Mouse (Mus musculus) layer of hippocampus, adult 8-10 months (tissue): ENCODE measurements around the gene Kctd18. TPM values are rescaled to one million over a fixed set of nuclear protein-coding genes. Genes with fewer than 3 reads are reported as not detected.
"Not testable (repeated sequence)": the region's sequence is repeated elsewhere in the genome, so short reads cannot be mapped to it uniquely, and the experiment has no call there.

Experiments used
- DNase-seq, 2 experiments: peaks; one replicate each; pipeline ENCODE4 v3.0.0; 2022; ENCODE audit warnings: low spot score in 2 of 2
- total RNA-seq, 4 experiments: library from RNA; stranded (reverse); gene quantifications; 2 replicates each; pipeline ENCODE4 v1.2.4; 2022

Gene Kctd18
- total RNA-seq = 10 to 100 TPM; 19.3 to 22.8 (median 20.5) TPM

DNA sequence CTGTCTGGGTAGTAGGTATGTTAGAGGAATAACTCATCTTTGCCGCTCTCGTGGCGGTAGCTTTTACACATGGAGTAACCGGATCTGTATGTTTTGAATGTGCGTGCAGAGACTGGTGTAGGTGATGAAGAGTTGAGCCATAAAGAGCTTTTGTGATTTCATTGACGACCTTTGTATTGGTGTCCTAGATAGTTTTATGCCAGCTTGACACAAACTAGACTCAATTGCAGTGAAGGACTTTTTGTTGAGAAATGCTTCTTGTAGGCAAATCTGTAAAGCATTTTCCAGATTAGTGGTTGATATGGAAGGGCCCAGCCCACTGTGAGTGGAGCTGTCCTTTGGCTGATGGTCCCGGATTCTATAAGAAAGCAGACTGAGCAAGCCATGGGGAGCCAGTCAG lies at the start of gene Kctd18:
Gene Kctd18, minus strand, starts transcription at position 101 of the 400 bp plus-strand sequence.
- no peak for DNase-seq

GRCm38 (mm10) chr1:58065606-58066005 lies 46.9 kb upstream of the Kctd18 start:
- DNase-seq = no peak

DNA sequence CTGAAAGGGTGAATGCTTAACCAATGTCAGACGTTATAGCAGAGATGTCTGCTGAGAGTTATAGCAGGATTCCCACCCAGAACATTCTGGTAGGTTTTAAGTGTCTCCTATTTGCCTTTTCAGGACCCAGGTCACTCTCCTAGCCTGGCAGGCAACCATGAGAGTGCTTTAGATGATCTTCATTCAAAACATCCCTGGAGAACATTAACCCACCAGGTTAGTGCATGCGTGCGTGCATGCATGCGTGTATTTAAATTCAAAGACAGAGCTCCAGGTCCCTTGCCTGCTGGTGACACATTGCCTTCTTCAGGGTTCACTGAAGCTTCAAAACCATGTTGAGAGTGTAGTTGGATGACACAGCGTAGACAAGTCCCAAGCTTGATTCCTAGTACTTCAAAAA lies 46.4 kb upstream of the Kctd18 start:
- no peak for DNase-seq

GRCm38 (mm10) chr1:58062131-58062530 lies 43.4 kb upstream of the Kctd18 start:
- DNase-seq = no peak

DNA sequence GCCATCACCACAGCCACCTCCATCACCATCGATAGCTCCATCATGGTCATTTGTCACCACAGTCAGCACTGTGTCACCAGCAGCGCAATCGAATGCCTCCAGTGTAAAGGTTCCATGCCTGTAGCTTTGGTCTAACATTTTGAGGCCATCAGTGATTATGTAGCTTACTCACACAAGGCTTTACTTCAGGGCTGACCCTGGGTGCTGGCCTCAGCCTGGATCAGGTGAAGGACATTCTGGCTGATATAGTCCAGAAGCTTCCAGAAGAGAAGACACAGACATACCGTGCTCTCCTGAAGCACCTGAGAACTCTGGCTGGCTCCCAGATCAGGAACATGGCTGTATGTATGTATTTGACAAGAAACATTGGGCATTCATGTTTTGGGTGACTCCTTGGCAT lies 40.1 kb upstream of the Kctd18 start:
- DNase-seq = no peak

- no peak for DNase-seq
Observed at GRCm38 (mm10) chr1:58056939-58057338, 38.2 kb upstream of the Kctd18 start.

DNA sequence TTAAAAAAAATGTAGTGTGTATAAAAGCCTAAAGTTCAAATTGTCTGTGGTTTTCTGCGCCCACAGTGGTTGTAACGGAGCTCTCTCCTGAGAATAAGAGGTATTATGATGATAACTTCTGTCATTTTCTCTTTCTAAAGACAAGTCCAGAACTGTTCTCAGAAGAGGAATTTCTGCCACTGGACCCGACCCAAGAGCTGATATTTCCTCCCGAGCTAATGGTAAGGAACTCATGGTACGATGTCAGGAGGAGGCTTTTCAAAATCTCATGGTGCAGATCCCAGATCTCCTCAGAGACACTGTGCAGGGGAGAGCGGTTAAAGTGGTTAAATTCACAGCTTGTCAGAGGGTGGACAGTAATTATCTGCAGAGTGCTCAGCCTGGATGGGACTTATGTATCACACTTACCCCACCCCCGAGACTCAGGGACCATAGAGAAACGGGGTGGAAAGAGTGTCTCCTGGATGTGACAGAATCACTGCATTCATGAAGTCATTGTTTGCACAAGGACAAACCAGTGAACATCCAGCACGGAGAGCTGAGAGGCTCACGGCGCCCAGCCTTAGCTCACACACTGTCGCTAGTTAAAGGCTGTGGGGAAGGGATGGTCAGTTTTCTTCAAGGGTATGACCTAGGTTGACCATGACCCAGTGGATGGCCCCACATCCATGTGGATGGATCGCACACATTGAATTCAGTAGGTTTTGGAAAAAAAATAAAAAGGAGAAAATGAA lies 37.5 kb upstream of the Kctd18 start:
- DNase-seq = no peak

GRCm38 (mm10) chr1:58055598-58055997 lies 36.8 kb upstream of the Kctd18 start:
- no peak for DNase-seq

GRCm38 (mm10) chr1:58049126-58049525 lies 30.4 kb upstream of the Kctd18 start:
- no peak for DNase-seq

DNA sequence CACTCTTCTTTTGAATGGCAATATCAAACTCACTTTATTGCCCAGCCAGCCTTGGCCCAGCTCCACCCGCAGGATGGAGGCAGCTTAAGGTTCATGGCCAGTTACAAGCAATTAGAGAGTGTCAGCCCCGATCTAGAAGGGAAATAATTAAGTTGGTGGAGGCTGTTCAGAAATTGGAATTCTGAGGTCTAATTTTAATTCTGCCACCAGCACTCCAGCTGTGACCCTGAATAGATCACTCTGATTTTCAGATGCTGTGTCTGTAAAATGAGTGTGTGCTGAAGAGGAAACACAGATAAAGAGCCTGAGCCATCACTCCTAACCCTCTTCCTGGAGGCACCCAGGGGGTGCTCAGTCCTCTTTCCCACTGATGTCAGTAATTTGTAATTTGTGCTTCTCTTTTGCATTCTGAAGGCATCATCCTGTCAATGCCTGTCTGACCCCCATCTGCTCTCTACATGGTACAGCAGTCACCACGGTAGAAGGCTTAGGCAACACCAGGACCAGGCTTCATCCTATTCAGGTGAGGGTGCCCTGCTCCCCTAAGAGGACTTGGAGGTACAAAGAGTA lies 28.1 kb upstream of the Kctd18 start:
- no peak for DNase-seq

DNA sequence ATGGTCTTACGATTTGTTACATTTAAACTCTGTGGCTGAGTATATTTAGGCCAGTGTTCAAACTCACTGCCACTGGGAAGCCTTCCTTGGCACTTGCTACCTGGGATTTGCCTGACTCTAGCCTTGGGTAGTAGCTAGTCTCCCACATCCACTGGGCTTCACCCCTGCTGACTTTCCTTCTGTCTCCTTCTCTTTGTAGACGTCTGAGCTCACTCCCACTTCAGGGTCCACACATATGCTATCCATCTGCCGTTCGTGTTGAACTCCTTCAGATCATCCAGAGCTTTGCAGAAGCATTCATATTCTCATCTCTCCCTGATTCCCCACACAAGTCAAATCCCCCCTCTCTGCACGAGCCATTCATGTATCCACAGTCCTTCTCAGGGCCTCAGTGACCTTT lies 26.8 kb upstream of the Kctd18 start:
- peak; percentile 24 to 30 for DNase-seq

GRCm38 (mm10) chr1:58045076-58045475 lies 26.3 kb upstream of the Kctd18 start:
- DNase-seq = no peak

- DNase-seq = not testable (repeated sequence)
Observed at GRCm38 (mm10) chr1:58037306-58037705, 18.6 kb upstream of the Kctd18 start.

- DNase-seq = peak; percentile 21 to 36
Observed at GRCm38 (mm10) chr1:58031160-58031769, 12.5 kb upstream of the Kctd18 start.

- DNase-seq = peak; percentile 56 to 63
Observed at GRCm38 (mm10) chr1:58030156-58030871, 11.6 kb upstream of the Kctd18 start.

DNA sequence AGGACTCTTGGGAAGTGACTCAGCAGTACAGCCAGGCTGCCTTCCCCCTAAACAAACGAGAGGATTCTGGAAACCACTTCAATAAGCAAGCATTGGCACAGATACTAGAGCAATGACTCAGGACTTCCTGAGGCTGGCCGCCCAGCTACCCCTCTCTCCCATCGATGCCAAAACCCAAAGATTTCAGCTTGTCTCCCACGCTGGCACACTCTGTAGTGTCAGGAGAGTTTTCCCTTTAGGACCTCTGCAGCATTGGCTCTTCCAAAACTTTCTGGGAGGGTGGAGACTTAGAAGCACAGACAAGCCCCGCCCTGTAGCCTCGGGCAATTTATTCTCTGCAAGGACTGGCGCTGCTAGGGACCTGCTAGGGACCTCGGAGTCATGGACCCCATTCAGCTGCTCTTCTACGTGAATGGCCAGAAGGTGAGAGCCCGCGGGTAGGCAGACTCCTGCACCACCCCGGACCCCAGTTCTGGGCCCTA lies 10.9 kb upstream of the Kctd18 start, which contains the start of gene Aox1:
Gene Aox1, plus strand, starts transcription at position 296 of the 482 bp plus-strand sequence.
- DNase-seq = peak; percentile 35 to 53

DNA sequence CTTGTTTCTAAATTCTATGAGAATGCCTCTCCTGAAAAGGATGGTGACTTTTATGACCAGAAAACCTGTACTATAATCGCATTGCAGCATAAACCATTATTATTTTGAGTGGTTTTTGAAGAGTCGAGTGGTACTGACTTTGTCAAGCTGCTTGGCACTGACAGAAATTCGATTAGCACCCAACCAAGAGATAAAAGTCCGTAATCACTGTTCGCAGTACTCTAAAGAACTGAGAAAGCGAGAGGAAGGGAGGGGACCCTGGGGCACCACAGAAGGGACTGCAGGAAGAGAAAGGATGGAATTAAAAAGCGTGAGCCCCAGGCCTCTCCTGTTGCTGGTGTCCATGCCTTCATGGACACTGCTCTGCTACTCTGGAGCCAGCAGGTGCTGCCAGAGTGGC lies 9.0 kb upstream of the Kctd18 start:
- no peak for DNase-seq

GRCm38 (mm10) chr1:58006388-58006787 lies 12.4 kb downstream of the Kctd18 start:
- not testable (repeated sequence) for DNase-seq

GRCm38 (mm10) chr1:57998146-57998545 lies 20.6 kb downstream of the Kctd18 start:
- no peak for DNase-seq

GRCm38 (mm10) chr1:57996133-57996615 lies 22.6 kb downstream of the Kctd18 start:
- DNase-seq = no peak

DNA sequence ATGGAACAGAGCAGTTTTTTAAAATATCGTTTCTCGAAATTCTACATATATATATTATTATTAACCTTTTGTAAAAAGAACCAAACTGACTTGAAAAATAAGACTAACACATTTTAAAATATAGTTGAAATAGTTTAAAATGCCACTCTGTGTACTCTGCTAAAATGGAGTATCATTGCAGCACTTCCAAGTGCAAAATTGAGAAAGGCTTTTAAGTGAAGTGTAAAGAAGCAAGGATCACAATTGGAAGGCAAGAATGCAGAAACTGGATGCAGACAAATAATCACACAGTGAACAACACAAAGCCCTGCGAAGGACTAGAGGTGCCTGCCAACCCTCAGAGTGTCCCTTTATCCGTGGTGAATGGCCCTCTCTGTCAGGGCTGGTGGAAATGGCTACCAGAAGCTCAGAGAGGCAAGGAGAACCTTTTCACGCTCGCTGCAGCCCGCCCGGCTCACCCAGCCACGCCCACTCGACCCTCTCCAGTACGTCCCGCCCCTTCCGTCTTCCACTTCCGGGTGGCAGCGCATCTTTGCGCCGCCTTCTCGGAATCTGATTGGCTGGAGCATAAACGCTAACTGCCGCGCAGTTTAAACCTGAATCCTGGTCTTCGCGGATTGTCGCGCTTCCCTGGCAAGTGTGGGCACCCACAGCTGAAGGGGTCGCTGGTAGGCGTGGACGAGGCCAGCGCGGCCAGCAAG lies 23.2 kb downstream of the Kctd18 start, which contains the start of gene Sgo2a:
Gene Sgo2a, plus strand, starts transcription at position 540 of the 701 bp plus-strand sequence.
- peak; percentile 83 to 86 for DNase-seq
